Mouse (Mus musculus) layer of hippocampus, adult 2 months (tissue): ENCODE measurements at regions not wholly inside any gene's neighbourhood (a gene's known extent, or its start where the extent isn't known, plus 50 kb on each side); places are given as distances from the start of the nearest gene placed in this dataset.

Source experiments
- DNase-seq, 2 experiments: peaks; one replicate each; pipeline ENCODE4 v3.0.0; 2022; ENCODE audit warnings: low spot score in 2 of 2
- H3K27ac ChIP-seq: fragments of 200-600 bp; 2 replicates; pipeline ENCODE4 v1.8.1; 2022
- H3K4me3 ChIP-seq: fragments of 200-600 bp; 2 replicates; pipeline ENCODE4 v1.8.1; 2022; ENCODE audit warnings: mild to moderate bottlenecking
- CTCF ChIP-seq: fragments of 200-600 bp; conservative IDR thresholded peaks from 2 replicates; pipeline ENCODE4 v1.8.1; 2022; ENCODE audit warnings: antibody characterized with exemption, mild to moderate bottlenecking, moderate library complexity

DNA sequence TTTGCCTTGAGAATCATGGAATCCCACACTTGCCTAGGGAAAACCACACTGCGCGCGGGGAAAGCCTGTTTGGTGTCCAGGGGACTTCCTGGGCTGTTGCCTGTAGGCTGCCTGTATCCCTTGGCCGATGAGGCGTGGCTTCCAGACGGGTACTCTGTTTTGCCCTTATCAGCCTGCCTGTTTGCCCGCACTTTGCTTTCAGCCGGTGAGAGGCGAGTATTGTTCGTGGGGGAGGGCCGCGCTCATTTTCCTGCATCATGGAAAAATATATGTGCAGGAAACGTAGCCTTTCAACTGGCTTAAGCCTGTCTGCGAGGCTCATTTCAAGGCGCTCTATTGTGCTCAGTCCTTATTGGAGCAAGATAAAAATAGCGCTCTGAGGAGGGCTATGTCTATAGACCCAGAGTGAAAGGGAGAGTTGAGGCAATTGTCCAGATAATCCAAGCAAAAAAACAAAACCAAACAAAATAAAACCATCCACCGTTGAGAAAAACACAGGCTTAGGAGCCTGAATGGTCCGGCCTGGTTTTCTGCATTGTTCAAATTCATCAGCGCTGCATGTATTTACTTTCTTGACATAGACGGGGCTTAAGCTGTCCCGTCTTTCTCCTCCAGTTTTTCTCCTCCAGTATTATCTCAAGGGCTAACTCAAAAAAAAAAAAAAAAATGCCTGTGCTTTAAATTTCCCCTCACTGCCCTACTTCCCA, 67.9 kb downstream of the Klf5 start:
- Histone ChIP-seq H3K27ac (no peak overlapping the region), H3K4me3 (peak overlapping the region; percentile 20; the same call in 1 of the 2 replicates)
- DNase-seq: no peak
- TF ChIP-seq CTCF: no peak

DNA sequence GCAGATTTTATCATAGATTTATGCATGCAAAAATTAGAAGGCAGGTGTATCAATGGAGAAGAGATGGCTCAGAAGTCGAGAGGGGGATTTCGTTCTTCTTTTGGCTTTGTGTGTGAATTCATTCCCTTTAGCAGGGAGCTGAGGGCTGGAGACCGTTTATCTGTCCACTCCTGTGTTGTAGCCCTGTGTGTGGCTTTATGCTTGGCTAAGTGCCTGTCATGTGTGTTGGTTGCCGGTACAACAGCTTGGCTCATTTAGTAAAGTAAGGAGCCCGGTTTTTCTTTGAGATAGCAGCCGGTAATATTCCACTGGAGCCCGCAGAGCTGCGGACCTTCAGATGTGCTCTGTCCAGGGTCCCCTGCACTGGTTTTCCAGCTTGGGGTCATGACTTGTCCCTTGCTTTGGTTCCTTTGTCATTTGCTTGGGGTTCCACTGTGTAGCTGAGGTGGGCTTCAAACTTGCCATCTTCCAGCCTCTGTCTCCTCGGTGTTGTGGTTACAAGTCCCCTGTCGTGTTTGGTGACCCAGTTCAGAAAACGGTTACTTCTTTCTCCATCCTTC, 68.6 kb downstream of the Klf5 start:
- Histone ChIP-seq H3K27ac (no peak overlapping the region), H3K4me3 (no peak overlapping the region)
- DNase-seq: no peak
- no peak for TF ChIP-seq CTCF

DNA sequence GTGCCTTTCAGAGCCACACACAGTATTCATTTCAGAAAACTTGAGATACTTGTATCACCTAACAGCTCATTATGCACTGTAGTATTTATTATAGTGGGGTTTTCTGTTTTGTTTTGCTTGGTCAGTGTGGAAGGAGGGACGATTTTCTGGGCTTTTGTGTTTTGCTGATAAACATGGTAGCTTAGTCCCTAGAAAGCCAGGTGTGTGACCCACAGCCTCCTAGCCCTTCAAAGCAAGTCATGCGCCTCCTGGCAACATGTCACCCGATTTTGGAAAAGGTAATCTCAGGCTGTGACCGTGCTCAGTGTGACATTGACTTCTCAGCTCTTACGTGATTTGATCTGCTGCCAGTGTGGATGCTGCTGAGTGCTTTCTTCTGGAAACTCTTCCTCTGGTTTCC, 70.9 kb downstream of the Klf5 start:
- no peak for TF ChIP-seq CTCF
- DNase-seq: no peak
- H3K4me3 ChIP-seq: no peak overlapping the region
- no peak overlapping the region for H3K27ac ChIP-seq

DNA sequence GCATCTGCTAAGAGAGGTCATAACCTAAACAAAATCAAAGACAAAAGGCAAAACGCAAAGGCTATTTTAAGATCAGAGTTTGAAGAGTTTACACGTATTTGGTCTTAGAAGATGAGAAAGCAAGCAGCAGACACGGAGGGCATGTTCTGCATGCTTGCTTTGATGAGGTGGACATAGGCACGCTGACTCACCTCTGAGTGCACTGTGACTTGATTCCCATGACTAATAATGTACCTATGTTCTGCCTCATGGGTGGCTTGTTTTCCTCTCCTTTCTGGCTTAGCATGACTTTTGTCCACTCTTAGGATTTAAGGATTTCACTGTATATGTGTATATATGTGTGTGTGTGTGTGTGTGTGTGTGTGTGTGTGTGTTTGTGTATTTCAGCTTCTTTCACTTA, 75.2 kb downstream of the Klf5 start:
- Histone ChIP-seq H3K27ac (no peak overlapping the region), H3K4me3 (no peak overlapping the region)
- TF ChIP-seq CTCF: no peak
- DNase-seq: no peak

DNA sequence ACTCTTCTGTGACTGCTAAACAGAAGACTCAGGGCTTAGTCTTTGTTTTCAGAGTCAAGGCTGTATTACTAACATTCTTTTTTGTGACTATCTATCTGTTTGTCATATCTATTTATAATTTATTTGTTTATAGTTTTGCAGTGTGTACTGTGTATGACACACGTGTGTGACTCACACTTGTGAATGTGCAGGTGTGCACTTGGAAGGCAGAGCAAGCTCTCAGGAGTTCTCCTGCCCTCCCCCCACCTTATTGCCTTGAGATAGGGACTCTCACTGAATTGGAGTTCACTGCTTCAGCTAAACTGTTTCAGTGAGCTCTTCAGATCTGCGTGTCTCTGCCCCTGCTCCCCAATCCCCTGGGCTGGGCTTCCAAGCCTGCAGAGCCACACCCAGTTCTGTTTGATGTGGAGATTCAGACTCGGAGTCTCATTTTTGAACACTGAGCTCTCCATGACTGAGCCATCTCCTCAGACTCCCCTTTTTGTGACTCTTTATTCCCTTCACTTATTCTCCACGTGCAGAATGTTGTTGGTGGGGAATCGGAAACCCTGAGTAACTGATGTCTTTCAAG, 76.6 kb downstream of the Klf5 start:
- Histone ChIP-seq H3K27ac (no peak overlapping the region), H3K4me3 (no peak overlapping the region)
- TF ChIP-seq CTCF: no peak
- DNase-seq: no peak

DNA sequence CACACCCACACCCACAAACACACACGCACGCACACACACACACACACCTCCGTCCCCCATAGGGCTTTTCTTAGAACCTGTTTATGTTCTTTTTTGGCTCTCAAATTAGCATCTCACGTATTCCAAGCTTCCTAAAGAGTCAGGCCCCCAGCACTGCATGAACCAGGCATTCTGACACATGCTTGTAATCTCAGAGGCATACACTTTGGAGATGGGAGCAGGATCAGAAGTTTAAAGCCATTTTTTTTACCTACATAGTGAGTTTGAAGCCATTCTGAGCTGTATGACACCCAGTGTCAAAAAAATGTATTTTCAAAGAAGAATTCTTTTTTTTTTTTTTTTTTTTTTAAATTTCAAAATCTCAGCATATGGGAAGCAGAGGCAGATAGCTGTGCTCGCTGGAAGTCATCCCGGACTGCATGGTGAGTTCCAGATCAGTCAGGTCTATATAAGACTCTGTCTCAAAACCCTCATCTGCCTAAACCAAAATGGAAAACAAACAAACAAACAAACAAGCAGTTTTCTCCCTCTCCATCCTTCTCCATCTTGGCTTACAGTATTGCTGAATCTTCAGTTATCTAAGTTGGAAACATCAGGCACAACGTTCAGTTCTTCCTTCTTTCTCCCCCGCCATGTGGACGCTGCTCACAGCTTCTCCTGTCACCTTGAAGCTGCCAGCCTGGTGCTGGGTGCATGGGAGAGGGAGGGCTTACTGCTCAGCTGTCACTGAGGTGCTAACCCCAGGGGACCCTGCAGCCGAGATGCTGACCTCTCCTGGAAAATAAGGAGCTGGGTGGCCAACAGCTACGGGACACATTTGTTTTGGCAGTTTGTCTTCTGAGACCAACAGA, 78.4 kb downstream of the Klf5 start:
- no peak for TF ChIP-seq CTCF
- no peak overlapping the region for H3K27ac ChIP-seq
- no peak overlapping the region for H3K4me3 ChIP-seq
- DNase-seq: peak in 1 of 2 experiments; percentile 18

DNA sequence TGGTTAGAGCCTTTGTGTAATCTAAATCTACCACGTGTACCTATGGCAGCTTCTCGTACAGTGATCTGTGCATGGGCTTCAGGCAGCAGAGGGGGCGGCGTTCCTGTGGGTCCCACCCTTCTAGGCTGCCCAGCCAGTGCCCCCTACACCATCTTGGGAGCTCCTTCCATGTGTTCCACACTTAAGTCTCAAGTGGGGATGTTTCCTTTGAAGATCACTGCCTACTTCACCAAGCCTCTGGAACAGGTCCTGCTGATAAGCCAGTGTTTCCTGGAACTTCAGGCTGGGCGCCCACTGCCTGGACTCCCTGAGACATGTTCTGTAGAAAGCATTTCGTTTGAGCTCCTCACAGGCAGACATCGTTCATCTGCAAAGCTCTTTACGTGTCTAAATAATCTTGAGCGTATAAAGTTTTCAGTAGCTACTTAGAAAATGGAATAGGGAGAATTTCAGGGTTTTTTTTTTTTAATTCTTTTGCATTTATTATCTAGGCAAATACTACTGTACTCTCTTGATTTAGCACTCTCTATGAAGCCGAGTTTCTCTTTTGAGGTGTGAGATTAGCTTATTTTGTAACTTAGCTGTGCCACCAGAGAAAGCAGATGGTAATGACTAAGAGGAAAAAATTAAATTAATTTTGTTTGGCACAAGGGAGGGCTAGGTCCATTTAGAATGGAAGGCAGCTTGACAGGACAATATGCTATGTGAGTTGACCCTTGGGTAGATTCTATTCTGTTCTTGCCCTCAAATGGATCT, 82.9 kb downstream of the Klf5 start:
- DNase-seq: no peak
- no peak overlapping the region for H3K27ac ChIP-seq
- no peak for TF ChIP-seq CTCF
- H3K4me3 ChIP-seq: no peak overlapping the region

DNA sequence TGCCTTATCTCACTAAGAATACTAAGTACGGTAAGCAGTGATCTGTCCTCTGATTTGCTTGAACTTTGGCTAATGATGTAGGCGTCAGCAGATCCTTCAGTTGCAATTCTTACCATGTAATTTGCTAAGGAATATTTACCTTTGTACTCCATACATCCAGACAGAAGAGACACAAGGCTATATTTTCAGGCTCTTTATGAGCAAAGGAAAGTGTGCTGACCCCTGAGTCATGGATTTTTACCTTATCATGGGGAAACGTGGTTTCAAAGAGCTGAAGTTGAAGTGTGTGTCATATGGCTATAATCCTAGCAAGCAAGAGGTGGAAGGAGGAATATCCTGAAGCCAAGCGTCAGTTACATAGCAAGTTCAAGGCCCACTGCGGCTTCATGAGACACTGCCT, 83.6 kb downstream of the Klf5 start:
- no peak for TF ChIP-seq CTCF

DNA sequence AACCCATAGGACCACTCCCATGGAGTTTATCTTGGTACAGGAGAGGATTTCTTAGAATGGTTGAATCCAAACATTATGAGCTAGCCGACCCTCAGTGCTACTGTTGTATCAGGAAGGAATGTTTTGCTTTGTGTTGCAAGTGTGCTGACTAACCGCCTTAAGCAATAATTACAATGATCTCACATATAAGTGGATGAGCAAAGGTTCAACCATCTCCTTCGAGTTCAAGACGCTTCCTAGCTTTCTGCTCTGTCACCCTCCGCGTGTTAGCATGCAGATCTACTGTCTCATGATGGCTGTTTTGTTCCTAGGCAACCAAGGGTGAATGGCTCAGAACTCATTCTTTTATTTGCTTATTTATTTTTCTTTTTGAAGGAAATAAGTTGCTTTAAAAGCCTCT, 84.7 kb downstream of the Klf5 start:
- TF ChIP-seq CTCF: no peak
- DNase-seq: no peak
- no peak overlapping the region for H3K4me3 ChIP-seq
- H3K27ac ChIP-seq: no peak overlapping the region

More for the DNA sequence above, 83.6 kb downstream of the Klf5 start:
- no peak overlapping the region for H3K4me3 ChIP-seq
- DNase-seq: no peak
- no peak overlapping the region for H3K27ac ChIP-seq

DNA sequence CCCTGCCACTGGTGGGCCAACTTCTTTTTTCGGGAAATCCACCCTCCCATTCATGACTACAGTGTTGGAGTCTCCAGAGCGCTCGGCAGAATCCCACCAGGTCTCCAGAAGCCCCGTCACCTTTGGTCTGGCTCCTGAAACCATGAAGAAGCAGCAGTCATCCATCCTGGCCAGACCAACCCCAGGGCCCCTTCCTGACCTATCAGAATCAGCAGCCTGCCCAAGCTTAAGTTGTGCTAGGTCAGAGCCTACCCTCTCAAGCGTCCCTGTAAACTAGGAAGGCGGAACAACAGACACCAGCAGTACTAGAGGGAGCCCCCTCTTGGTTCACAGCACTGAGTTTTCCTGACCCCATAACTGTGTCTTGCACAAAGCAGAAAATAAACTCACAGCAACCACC, 89.1 kb downstream of the Klf5 start:
- DNase-seq: no peak
- H3K27ac ChIP-seq: no peak overlapping the region
- H3K4me3 ChIP-seq: no peak overlapping the region
- no peak for TF ChIP-seq CTCF

DNA sequence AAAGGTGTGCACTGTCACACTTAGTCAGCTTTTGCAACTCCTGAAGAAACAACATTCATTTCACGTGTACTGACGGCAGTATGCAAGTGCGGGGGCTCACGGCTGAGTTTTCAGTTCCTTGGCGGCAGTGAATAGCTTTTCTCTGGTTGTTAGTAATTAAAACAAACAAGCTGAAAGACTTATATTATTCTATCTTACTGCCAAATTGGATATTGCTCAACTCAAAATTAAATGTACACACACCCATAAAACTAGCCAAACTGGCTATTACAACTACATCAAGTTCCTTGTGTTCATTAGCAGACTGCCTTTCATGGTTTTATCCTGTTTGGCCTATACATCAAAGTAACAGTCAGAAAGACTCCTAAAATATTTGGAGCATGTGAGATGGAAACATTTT, 90.8 kb downstream of the Klf5 start:
- TF ChIP-seq CTCF: no peak
- no peak overlapping the region for H3K27ac ChIP-seq
- no peak for DNase-seq
- no peak overlapping the region for H3K4me3 ChIP-seq

DNA sequence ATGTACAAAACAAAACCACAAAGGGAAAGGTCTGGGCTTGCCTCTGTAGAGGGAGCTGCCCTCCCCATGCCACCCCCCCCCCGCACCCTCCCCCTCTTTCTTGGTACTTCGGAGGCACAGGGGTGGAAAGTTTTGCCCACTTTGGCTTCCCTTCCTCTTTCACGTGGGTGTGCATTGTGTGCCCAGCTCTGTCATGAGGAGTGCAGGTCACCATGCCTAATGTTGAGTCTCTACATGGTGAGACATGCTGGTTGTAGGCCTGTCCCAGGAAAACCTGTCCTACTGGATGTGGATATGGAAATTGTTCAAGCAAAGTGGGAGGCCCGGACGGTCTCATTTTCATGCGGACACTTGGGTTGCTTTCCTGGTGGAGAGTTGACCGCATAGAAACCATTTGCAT, 93.2 kb downstream of the Klf5 start:
- Histone ChIP-seq H3K27ac (no peak overlapping the region), H3K4me3 (no peak overlapping the region)
- no peak for DNase-seq
- TF ChIP-seq CTCF: no peak

DNA sequence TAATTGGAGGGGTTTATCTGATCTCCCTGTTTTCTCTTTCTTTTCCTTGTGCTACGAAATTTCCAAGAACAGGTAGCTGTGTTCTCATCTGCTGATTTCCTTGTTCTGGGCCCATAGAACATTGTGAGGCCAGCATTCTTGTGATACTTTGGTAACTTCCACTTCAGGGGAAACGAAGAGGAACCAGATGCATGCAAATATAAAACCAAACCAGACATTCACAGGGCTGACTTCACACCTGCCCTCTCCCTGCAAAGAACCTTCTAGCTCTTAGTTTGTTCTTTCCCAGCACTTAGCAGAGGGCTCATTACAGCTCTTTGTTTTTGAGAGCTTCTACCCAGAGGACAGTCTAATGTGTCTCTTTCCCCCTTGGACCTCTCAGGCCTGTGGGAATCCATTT, 94.3 kb downstream of the Klf5 start:
- no peak for TF ChIP-seq CTCF
- Histone ChIP-seq H3K27ac (no peak overlapping the region), H3K4me3 (no peak overlapping the region)
- DNase-seq: no peak
